Mouse (Mus musculus) CD4-positive naive resting alpha-beta T cell, adult 76 days (primary cell): ENCODE results near the gene Smpdl3a. TPM values are rescaled to one million over a fixed set of nuclear protein-coding genes. Genes with fewer than 3 reads are reported as not detected.

ENCODE experiments used
- total RNA-seq: library from RNA; stranded (reverse); gene quantifications from one replicate; pipeline ENCODE4 v1.2.4, GENCODE M21; 2023

Smpdl3a gene
- total RNA-seq, result 41.0 TPM

DNA sequence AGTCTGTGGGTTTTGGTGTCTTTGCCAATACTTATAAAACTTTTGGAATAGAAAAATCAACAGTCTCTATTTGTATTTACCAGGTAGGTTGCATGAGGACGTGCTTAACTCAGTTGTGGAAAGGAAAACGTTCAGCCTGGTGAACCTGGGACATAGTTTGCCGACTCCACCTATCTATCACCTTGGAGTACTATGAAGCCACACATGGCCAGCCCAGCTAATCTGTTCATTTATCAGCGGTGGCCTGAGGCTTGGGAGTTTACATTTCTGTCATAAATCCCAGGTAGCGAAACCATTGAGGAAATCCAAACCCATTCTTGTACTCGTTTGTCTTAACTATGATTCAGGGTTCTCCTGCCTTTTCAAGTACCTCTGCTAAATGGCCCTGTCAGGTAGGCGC is at the start of gene Smpdl3a:
TSS of gene Smpdl3a (plus strand) at position 318 of the 400 bp plus-strand sequence.

DNA sequence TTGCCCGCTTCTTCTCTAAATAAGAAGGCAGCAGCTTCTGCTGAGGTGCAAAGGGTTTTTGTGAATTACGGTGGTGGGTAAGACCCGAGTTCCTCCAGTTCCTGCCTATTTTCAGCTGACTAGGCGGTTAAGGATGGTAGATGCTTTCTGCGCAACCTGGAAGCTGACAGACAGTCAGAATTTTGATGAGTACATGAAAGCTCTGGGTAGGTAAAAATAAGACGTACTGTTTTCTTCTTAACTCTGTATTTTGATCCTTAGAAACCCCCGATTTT is 9.3 kb upstream of the Smpdl3a start, which contains the start of gene Fabp7:
TSS of gene Fabp7 (plus strand) at position 6 of the 275 bp plus-strand sequence.

Other genes starting within 250 kb of the Smpdl3a start
- 4.7 TPM for gene Pkib, start 162.4 kb upstream of the Smpdl3a start, total RNA-seq
- not detected for gene Fabp7, start 9.5 kb upstream of the Smpdl3a start, total RNA-seq